Mouse (Mus musculus): ENCODE results near the gene Rasgrp3.

- peak; percentile 31; the same call in 1 of the 2 replicates for TF ChIP-seq CTCF (conservative IDR thresholded peaks at IDR 0.05; ENCODE audit: low read length)
- TF ChIP-seq NANOG (IDR thresholded peaks at IDR 0.05; ENCODE audit: borderline replicate concordance, low read length): no peak
- no peak for TF ChIP-seq POU5F1 (IDR thresholded peaks at IDR 0.05; ENCODE audit: borderline replicate concordance, low read length)
These were observed 100.8 kb downstream of the Rasgrp3 start for GRCm38 (mm10) chr17:75536396-75537049.
